Mouse (Mus musculus): Measurements from ENCODE around the gene Ccnb2. TPM values are rescaled to one million over a fixed set of nuclear protein-coding genes. Genes with fewer than 3 reads are reported as not detected.
"Not testable (repeated sequence)": the region's sequence is repeated elsewhere in the genome, so short reads cannot be mapped to it uniquely, and the experiment has no call there.

Gene Ccnb2
- polyA plus RNA-seq (2014; fragmentation: Nextera tagmentation; extraction: Ambion mirVana) = 182 and 194 TPM in 2 replicates

DNA sequence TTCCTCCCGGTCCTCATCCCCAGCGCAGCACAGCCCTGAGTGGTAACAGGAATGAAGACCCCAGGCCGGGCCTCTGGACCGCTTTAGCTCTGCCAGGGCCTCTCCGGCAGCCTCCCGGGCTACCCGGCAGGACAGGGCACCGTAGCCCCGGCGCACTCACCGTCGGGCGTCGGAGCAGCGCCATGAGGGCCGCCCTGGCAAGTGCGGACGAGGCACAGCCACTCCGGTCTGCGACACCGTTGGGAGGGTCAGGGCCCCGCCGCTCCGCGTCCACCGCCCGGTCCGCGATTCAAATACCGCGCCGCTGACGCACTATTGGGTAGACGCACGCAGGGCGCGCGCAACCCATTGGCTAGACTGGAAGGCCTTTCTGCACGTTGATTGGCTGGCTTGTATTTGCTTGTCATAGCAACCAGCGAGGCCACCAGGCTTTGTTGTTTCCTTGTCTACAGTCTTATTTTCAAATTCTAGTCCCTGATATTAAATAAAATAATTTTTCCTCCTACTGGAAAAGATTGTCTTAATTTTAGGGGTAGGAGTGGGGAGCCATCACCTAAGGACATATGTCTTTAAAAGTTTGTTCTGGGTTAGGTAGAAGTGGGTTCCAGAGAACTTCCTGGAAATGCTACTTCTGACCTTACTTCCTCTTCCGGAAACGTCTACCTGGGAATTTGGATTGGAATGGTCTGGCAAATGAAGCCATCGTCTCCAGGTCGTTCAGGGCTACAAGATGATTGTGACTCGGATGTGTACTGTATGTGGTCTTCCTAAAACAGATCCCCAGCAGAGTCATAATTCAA is at the start of gene Ccnb2:
Gene Ccnb2 (minus strand): TSS at position 291 of the 800 bp plus-strand sequence.
- H3K4me2 ChIP-seq (ENCODE audit: low read length) = peak within 1 kb of the TSS; percentile 69
- peak within 1 kb of the TSS; percentile 56 for H3K4me3 ChIP-seq (ENCODE audit: low read depth, low read length)
- H3K4me1 ChIP-seq (replicated peaks; ENCODE audit: control insufficient read depth, insufficient read depth, low read length) = peaks cover 11% of the 10 kb centered on the region; the same call in 1 of the 2 replicates
- peak; percentile 94 for ATAC-seq (replicated peaks; ENCODE audit: low FRiP score, low TSS enrichment, low read depth)
- no peaks in the 10 kb centered on the region for H3K9me3 ChIP-seq (ENCODE audit: control insufficient read depth, low read length)
- peak within 1 kb of the TSS; percentile 80 for H3K9ac ChIP-seq (ENCODE audit: low read length)
- H3K27me3 ChIP-seq (replicated peaks; ENCODE audit: control insufficient read depth, insufficient read depth, low read length) = no peaks in the 10 kb centered on the region
- peak within 1 kb of the TSS; percentile 55; the same call in 1 of the 2 replicates for H3K27ac ChIP-seq (ENCODE audit: low read depth)
- peaks cover 49% of the 10 kb centered on the region for H3K36me3 ChIP-seq (ENCODE audit: control insufficient read depth, insufficient read depth, low read length)
- 4% methylated on average over 45 of the region's 45 CpGs for WGBS
- peak; percentile 91 for DNase-seq (ENCODE audit: low spot score)

DNA sequence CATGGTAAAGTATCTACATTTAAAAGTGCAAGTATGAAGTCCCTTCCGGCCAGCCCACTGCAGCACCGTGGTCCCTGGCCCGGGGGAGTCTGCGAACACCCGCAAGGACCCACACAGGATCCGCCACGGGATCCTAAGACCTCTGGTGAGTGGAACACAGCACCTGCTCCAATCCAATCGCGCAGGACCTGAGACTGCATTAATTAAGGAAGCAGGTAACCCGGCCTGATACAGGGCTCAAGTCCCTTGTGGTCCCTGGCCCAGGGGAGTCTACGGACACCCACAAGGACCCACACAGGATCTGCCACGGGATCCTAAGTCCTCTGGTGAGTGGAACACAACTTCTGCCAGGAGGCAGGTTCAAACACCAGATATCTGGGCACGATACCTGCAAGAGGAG is 41.7 kb upstream of the Ccnb2 start:
- ATAC-seq (replicated peaks; ENCODE audit: low FRiP score, low TSS enrichment, low read depth); H3K27me3 ChIP-seq (replicated peaks; ENCODE audit: control insufficient read depth, insufficient read depth, low read length); H3K27ac ChIP-seq (ENCODE audit: low read depth); H3K4me1 ChIP-seq (replicated peaks; ENCODE audit: control insufficient read depth, insufficient read depth, low read length); H3K9me3 ChIP-seq (ENCODE audit: control insufficient read depth, low read length); H3K9ac ChIP-seq (ENCODE audit: low read length); H3K4me3 ChIP-seq (ENCODE audit: low read depth, low read length); DNase-seq (ENCODE audit: low spot score); H3K4me2 ChIP-seq (ENCODE audit: low read length): not testable (repeated sequence)
- peaks cover 32% of the 10 kb centered on the region for H3K36me3 ChIP-seq (ENCODE audit: control insufficient read depth, insufficient read depth, low read length)
- 97% methylated on average over 13 of the region's 13 CpGs for WGBS

DNA sequence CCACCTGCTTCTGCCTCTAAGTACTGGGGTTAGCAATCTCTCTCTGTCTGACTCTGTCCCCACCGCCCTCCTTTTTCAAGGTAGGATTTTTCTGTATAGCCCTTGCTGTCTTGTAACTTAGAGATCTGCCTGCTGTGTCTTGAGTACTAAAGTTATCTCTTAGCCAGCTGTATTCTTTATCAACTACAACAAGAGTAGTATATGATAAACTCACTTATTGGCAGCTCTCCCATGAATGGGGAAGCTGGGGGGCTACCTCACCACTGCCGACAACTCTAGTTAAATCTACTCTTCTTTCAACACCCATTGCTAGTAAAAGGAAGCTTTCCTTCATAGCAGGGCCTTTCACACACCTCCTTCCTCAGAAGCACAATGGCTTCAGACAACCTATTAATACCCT is 31.0 kb upstream of the Ccnb2 start:
- Histone ChIP-seq H3K4me3 (ENCODE audit: low read depth, low read length) (no peak overlapping the region), H3K36me3 (ENCODE audit: control insufficient read depth, insufficient read depth, low read length) (peaks cover 83% of the 10 kb centered on the region), H3K9me3 (ENCODE audit: control insufficient read depth, low read length) (no peaks in the 10 kb centered on the region), H3K9ac (ENCODE audit: low read length) (no peak overlapping the region), H3K27ac (ENCODE audit: low read depth) (no peak overlapping the region), H3K4me2 (ENCODE audit: low read length) (no peak overlapping the region), H3K27me3 (replicated peaks; ENCODE audit: control insufficient read depth, insufficient read depth, low read length) (no peaks in the 10 kb centered on the region), H3K4me1 (replicated peaks; ENCODE audit: control insufficient read depth, insufficient read depth, low read length) (no peaks in the 10 kb centered on the region)
- WGBS = 92% methylated on average over 2 of the region's 2 CpGs
- ATAC-seq (replicated peaks; ENCODE audit: low FRiP score, low TSS enrichment, low read depth) (no peak), DNase-seq (ENCODE audit: low spot score) (no peak)

DNA sequence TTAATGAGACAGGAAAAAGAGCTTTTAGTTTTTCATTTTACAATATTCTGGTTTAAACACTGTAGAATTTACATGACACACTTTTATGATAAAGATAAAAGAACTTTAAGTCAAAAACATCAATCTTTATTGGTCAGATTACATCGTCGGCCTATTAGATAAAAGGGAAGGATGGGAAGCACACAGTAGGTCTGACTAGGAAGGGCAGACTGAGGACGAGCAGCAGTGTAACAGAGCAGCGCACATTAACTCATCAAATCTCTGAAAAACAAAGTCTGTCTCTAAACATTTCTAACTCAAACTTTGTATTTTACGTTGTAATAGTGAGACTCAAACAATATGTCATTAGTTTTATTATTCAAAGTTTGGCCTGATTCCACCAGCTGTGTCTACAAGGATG is 27.7 kb upstream of the Ccnb2 start:
- no peaks in the 10 kb centered on the region for H3K4me1 ChIP-seq (replicated peaks; ENCODE audit: control insufficient read depth, insufficient read depth, low read length)
- H3K9ac ChIP-seq (ENCODE audit: low read length) = no peak overlapping the region
- no peak overlapping the region for H3K27ac ChIP-seq (ENCODE audit: low read depth)
- no peak overlapping the region for H3K4me2 ChIP-seq (ENCODE audit: low read length)
- no peaks in the 10 kb centered on the region for H3K27me3 ChIP-seq (replicated peaks; ENCODE audit: control insufficient read depth, insufficient read depth, low read length)
- peaks cover 63% of the 10 kb centered on the region for H3K36me3 ChIP-seq (ENCODE audit: control insufficient read depth, insufficient read depth, low read length)
- ATAC-seq (replicated peaks; ENCODE audit: low FRiP score, low TSS enrichment, low read depth) (no peak), DNase-seq (ENCODE audit: low spot score) (no peak)
- no peak overlapping the region for H3K4me3 ChIP-seq (ENCODE audit: low read depth, low read length)
- H3K9me3 ChIP-seq (ENCODE audit: control insufficient read depth, low read length) = no peaks in the 10 kb centered on the region
- 85% methylated on average over 5 of the region's 5 CpGs for WGBS

DNA sequence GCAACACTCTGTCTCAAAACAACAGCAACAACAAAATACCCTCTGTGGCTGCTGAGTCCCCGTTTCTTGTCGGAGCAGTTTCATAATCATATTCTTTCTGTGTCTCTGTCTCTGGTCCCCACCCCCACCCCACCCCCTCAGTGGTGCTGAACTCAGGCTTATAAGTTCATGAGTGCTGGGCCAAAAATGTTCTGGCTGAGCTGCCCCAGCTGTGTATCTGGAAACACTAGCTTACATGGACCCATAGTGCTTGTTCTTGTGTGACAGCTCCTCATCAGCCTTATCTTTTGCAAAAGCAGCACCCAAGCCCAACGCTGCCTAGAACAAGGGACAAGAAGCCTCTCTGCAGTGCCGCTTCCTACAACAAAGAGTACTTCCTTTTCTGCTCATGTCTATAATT is 18.6 kb upstream of the Ccnb2 start:
- Histone ChIP-seq H3K9ac (ENCODE audit: low read length) (no peak overlapping the region), H3K4me2 (ENCODE audit: low read length) (no peak overlapping the region), H3K36me3 (ENCODE audit: control insufficient read depth, insufficient read depth, low read length) (peaks cover 73% of the 10 kb centered on the region), H3K4me3 (ENCODE audit: low read depth, low read length) (no peak overlapping the region), H3K4me1 (replicated peaks; ENCODE audit: control insufficient read depth, insufficient read depth, low read length) (no peaks in the 10 kb centered on the region), H3K27me3 (replicated peaks; ENCODE audit: control insufficient read depth, insufficient read depth, low read length) (no peaks in the 10 kb centered on the region), H3K27ac (ENCODE audit: low read depth) (no peak overlapping the region), H3K9me3 (ENCODE audit: control insufficient read depth, low read length) (no peaks in the 10 kb centered on the region)
- WGBS = 92% methylated on average over 4 of the region's 4 CpGs
- ATAC-seq (replicated peaks; ENCODE audit: low FRiP score, low TSS enrichment, low read depth) (no peak), DNase-seq (ENCODE audit: low spot score) (no peak)

DNA sequence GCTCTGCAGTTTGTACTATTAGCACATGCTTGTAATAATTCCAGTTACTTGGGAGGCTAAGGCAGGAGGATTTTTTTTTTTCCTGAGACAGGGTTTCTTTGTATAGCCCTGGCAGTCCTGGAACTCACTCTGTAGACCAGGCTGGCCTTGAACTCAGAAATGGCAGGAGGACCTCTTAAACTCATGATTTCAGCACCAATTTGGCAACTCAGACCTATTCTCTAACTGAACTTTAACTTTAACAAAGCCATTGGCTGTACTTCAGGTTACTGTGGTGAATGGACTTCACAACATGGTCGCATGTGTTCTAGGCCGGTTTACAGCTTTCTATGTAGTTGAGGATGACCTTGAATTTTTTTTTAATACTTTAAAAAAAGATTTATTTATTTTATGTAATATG is 1.3 kb upstream of the Ccnb2 start:
- H3K9me3 ChIP-seq (ENCODE audit: control insufficient read depth, low read length) = no peaks in the 10 kb centered on the region
- DNase-seq (ENCODE audit: low spot score) (no peak), ATAC-seq (replicated peaks; ENCODE audit: low FRiP score, low TSS enrichment, low read depth) (no peak)
- no peak overlapping the region for H3K4me3 ChIP-seq (ENCODE audit: low read depth, low read length)
- peaks cover 11% of the 10 kb centered on the region; the same call in 1 of the 2 replicates for H3K4me1 ChIP-seq (replicated peaks; ENCODE audit: control insufficient read depth, insufficient read depth, low read length)
- H3K27ac ChIP-seq (ENCODE audit: low read depth) = no peak overlapping the region
- WGBS = 99% methylated on average over 2 of the region's 2 CpGs
- H3K27me3 ChIP-seq (replicated peaks; ENCODE audit: control insufficient read depth, insufficient read depth, low read length) = no peaks in the 10 kb centered on the region
- H3K9ac ChIP-seq (ENCODE audit: low read length) = no peak overlapping the region
- peaks cover 51% of the 10 kb centered on the region for H3K36me3 ChIP-seq (ENCODE audit: control insufficient read depth, insufficient read depth, low read length)
- H3K4me2 ChIP-seq (ENCODE audit: low read length) = no peak overlapping the region

DNA sequence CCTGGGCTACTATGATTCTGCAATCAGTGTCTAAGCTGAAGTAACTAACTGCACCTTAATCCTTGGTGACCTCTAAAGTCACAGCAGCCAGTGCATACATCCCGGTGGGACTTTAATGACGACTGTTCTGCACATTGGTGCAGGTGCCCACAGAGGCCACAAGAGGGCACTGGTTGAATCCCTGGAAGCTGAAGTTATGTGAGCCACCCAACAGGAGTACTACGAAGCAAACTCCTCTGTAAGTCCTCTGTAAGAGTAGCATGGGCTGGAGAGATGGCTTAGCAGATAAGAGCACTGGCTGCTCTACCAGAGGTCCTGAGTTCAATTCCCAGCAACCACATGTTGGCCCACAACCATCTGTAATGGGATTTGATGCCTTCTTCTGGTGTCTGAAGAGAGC is 4.9 kb downstream of the Ccnb2 start:
- no peaks in the 10 kb centered on the region for H3K27me3 ChIP-seq (replicated peaks; ENCODE audit: control insufficient read depth, insufficient read depth, low read length)
- H3K4me2 ChIP-seq (ENCODE audit: low read length) = no peak overlapping the region
- H3K36me3 ChIP-seq (ENCODE audit: control insufficient read depth, insufficient read depth, low read length) = peaks cover 64% of the 10 kb centered on the region
- H3K9ac ChIP-seq (ENCODE audit: low read length) = no peak overlapping the region
- no peak for DNase-seq (ENCODE audit: low spot score)
- peaks cover 7% of the 10 kb centered on the region; the same call in 1 of the 2 replicates for H3K4me1 ChIP-seq (replicated peaks; ENCODE audit: control insufficient read depth, insufficient read depth, low read length)
- H3K4me3 ChIP-seq (ENCODE audit: low read depth, low read length) = no peak overlapping the region
- no peak for ATAC-seq (replicated peaks; ENCODE audit: low FRiP score, low TSS enrichment, low read depth)
- no peaks in the 10 kb centered on the region for H3K9me3 ChIP-seq (ENCODE audit: control insufficient read depth, low read length)
- H3K27ac ChIP-seq (ENCODE audit: low read depth) = no peak overlapping the region
- WGBS = 90% methylated on average over 3 of the region's 3 CpGs

DNA sequence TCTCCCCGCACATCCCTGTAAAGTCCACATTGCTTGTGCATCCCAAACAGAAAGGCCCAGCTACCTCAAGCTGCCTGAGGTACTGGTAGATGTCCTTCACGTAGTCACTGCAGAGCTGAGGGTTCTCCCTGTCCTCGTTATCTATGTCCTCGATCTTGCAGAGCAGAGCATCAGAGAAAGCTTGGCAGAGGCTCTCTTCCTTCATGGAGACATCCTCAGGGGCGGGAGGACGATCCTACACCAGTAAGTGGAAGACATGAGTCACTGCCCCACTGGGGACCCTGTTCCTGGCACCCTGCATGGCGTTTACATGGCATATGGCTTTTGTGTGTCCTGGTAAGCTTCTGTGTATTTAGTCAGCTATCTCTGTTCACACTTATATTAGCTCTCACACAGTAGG is 8.3 kb downstream of the Ccnb2 start:
- DNase-seq (ENCODE audit: low spot score) (no peak), ATAC-seq (replicated peaks; ENCODE audit: low FRiP score, low TSS enrichment, low read depth) (no peak)
- Histone ChIP-seq H3K4me2 (ENCODE audit: low read length) (no peak overlapping the region), H3K9ac (ENCODE audit: low read length) (no peak overlapping the region), H3K27me3 (replicated peaks; ENCODE audit: control insufficient read depth, insufficient read depth, low read length) (no peaks in the 10 kb centered on the region), H3K4me1 (replicated peaks; ENCODE audit: control insufficient read depth, insufficient read depth, low read length) (no peaks in the 10 kb centered on the region), H3K9me3 (ENCODE audit: control insufficient read depth, low read length) (no peaks in the 10 kb centered on the region), H3K27ac (ENCODE audit: low read depth) (no peak overlapping the region), H3K4me3 (ENCODE audit: low read depth, low read length) (no peak overlapping the region), H3K36me3 (ENCODE audit: control insufficient read depth, insufficient read depth, low read length) (peaks cover 89% of the 10 kb centered on the region)
- WGBS = 89% methylated on average over 7 of the region's 7 CpGs

DNA sequence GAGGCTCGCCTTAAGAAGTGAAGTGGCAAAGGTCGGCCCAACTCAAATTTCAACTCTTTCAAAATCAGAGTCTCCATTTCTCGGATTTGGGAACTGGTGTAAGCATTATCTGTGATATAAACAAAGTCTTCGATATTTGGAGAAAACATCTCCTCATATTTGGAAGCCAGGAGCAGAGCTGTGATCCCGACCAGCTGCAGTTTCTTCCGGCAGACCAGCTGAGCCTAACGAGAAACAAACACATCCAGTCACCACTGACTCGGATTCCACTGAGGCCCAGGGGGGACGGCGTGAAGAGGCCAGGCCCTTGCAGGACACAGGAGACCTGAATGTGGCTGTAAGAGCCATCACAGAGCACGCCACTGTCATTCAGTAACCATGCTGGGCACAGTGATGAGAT is 10.7 kb downstream of the Ccnb2 start:
- Histone ChIP-seq H3K4me1 (replicated peaks; ENCODE audit: control insufficient read depth, insufficient read depth, low read length) (no peaks in the 10 kb centered on the region), H3K9ac (ENCODE audit: low read length) (no peak overlapping the region), H3K27ac (ENCODE audit: low read depth) (no peak overlapping the region), H3K36me3 (ENCODE audit: control insufficient read depth, insufficient read depth, low read length) (peaks cover 85% of the 10 kb centered on the region), H3K4me2 (ENCODE audit: low read length) (no peak overlapping the region), H3K27me3 (replicated peaks; ENCODE audit: control insufficient read depth, insufficient read depth, low read length) (no peaks in the 10 kb centered on the region), H3K9me3 (ENCODE audit: control insufficient read depth, low read length) (no peaks in the 10 kb centered on the region), H3K4me3 (ENCODE audit: low read depth, low read length) (no peak overlapping the region)
- 68% methylated on average over 11 of the region's 11 CpGs for WGBS
- DNase-seq (ENCODE audit: low spot score) (no peak), ATAC-seq (replicated peaks; ENCODE audit: low FRiP score, low TSS enrichment, low read depth) (no peak)

All from intestine, embryonic 14.5 days (tissue).